8 mouse cellular contexts compared by ENCODE assay signal in genomic region chr2:29716691-29717090, GRCm38 (mm10). TPM values are rescaled to one million over a fixed set of nuclear protein-coding genes. Genes with fewer than 3 reads are reported as not detected.
DNase-seq lines count a peak whose midpoint lies in the region; ATAC-seq lines count a peak whose summit lies in the region.

No protein-coding gene starts in this region.

- no peak overlapping the region; the same call in 1 of the 2 replicates for H3K4me2 ChIP-seq in kidney, embryonic 14.5 days (replicated peaks; ENCODE audit: low read depth, low read length)

- no peak overlapping the region for H3K9ac ChIP-seq in kidney, embryonic 14.5 days (ENCODE audit: low read depth, low read length)

- H3K9me3 ChIP-seq in kidney, embryonic 14.5 days (ENCODE audit: control insufficient read depth, low read length), result no peaks in the 10 kb centered on the region

- 19% methylated on average over 6 of the region's 6 CpGs for WGBS in kidney, embryonic 14.5 days

- peaks cover 33% of the 10 kb centered on the region for H3K36me3 ChIP-seq in kidney, embryonic 14.5 days (ENCODE audit: control insufficient read depth, insufficient read depth, low read length)

- H3K4me1 ChIP-seq in kidney, embryonic 14.5 days (ENCODE audit: control insufficient read depth, insufficient read depth, low read length), result peaks cover 7% of the 10 kb centered on the region

- peak; percentile 32 to 61 for DNase-seq in left cerebral cortex, postnatal 14 days (ENCODE audit: low spot score in 2 of 2)
- no peak for DNase-seq in left cerebral cortex, adult 8-10 months (ENCODE audit: low spot score in 2 of 2)
- DNase-seq in heart, adult 8-10 months (ENCODE audit: low spot score), result peak; percentile 40
- peak; percentile 85 for DNase-seq in lung, postnatal 25 days (ENCODE audit: low spot score)
- DNase-seq in spleen, postnatal 36 days (ENCODE audit: low spot score in 2 of 2), result no peak
- no peak for DNase-seq in spleen, postnatal 10 days (ENCODE audit: low spot score in 2 of 2)
- no peak for DNase-seq in gastrocnemius, postnatal 10 days

- peak overlapping the region; percentile 78 for H3K27ac ChIP-seq in kidney, embryonic 14.5 days (ENCODE audit: low read depth, low read length)

- H3K27me3 ChIP-seq in kidney, embryonic 14.5 days (ENCODE audit: control insufficient read depth, insufficient read depth, low read length), result no peaks in the 10 kb centered on the region

- intact Hi-C loops in left cerebral cortex, postnatal 14 days (cut with DNase I), result no loop called here

- ATAC-seq in kidney, embryonic 14.5 days (ENCODE audit: low FRiP score, low TSS enrichment), result peak; percentile 91

- no peak overlapping the region for H3K4me3 ChIP-seq in kidney, embryonic 14.5 days (ENCODE audit: low read length)

RNA-seq across cellular contexts. Expression of gene Gm13420, which starts 34.8 kb away (rescaled TPM):
- 1 to 10 TPM; 2.3 TPM for total RNA-seq in left cerebral cortex, postnatal 14 days (2021)
- total RNA-seq in left cerebral cortex, adult 8-10 months (2022), result 1 to 10 TPM in 3 of 4 experiments, under 1 TPM in 1; 0.44 to 2.5 (median 1.4) TPM
- not detected for total RNA-seq in heart, adult 8-10 months (2022)
- polyA plus RNA-seq in kidney, embryonic 14.5 days (2014; fragmentation: Nextera tagmentation; extraction: Ambion mirVana), result 0.84 and 1.5 TPM in 2 replicates
- total RNA-seq in gastrocnemius, postnatal 10 days (2021), result not detected

RNA-seq across cellular contexts. Expression of gene Gm13547, which starts 42.4 kb away (rescaled TPM):
- not detected for total RNA-seq in left cerebral cortex, postnatal 14 days (2021)
- under 1 TPM in 1 of 4 experiments, not detected in 3; 0.63 TPM for total RNA-seq in left cerebral cortex, adult 8-10 months (2022)
- total RNA-seq in heart, adult 8-10 months (2022), result not detected
- 0.41 and 1.0 TPM in 2 replicates for polyA plus RNA-seq in kidney, embryonic 14.5 days (2014; fragmentation: Nextera tagmentation; extraction: Ambion mirVana)
- total RNA-seq in gastrocnemius, postnatal 10 days (2021), result not detected

Comparison
In these comparisons a context has a peak if more than half of its experiments do, and no peak if none do; other contexts are left out.
1. DNase-seq: peak in left cerebral cortex, postnatal 14 days (2 of 2), heart, adult 8-10 months (single experiment) and lung, postnatal 25 days (single experiment); none in left cerebral cortex, adult 8-10 months (0 of 2), spleen, postnatal 36 days (0 of 2), spleen, postnatal 10 days (0 of 2) and gastrocnemius, postnatal 10 days (single experiment).